Mouse (Mus musculus) thymus, adult 2 months (tissue): ENCODE measurements at regions not wholly inside any gene's neighbourhood (a gene's known extent, or its start where the extent isn't known, plus 50 kb on each side); places are given as distances from the start of the nearest gene placed in this dataset.

Experiments
- CTCF ChIP-seq: fragments of 200-500 bp; IDR thresholded peaks from 2 replicates; pipeline ENCODE4 v1.5.1; 2012; ENCODE audit warnings: mild to moderate bottlenecking, control low read depth, low read length, moderate library complexity, borderline replicate concordance; ENCODE audit not compliant: control insufficient read depth, poor library complexity, insufficient read depth; ENCODE audit errors: extremely low read depth
- POLR2A ChIP-seq: fragments of 200-500 bp; IDR thresholded peaks from 2 replicates; pipeline ENCODE4 v1.6.1; 2012; ENCODE audit warnings: mild to moderate bottlenecking, low read length, control low read depth, moderate library complexity; ENCODE audit not compliant: control insufficient read depth, poor library complexity, insufficient read depth; ENCODE audit errors: extremely low read depth

DNA sequence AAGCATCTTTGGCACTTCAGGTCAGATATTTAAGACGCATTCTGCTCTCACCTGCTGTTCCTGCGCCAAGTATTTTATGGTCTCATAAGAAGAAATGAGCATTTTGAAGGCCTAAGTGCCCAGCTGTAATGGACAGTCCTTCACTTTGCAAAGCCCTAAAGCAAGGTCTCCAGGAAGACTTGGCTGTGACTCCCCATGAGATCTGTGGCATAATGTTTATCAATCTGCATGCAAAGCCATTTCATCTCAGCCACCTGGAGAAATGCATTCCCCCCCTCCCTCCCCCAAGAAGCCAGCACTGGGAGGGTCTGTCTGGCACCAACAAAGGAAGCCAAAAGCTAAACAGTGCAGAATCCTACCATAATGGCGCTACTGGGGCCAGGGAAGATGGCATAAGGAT is 437.4 kb downstream of the Slc4a3 start:
- TF ChIP-seq CTCF, result no peak
- TF ChIP-seq POLR2A, result no peak
